Mouse (Mus musculus) brain, embryonic 18.5 days (tissue): ENCODE results near the gene Prm2.

Experiments
- DNase-seq: peaks from one replicate; pipeline ENCODE4 v3.0.0-alpha.2; 2012; ENCODE audit warnings: low read depth, low spot score

The Prm2 gene

DNA sequence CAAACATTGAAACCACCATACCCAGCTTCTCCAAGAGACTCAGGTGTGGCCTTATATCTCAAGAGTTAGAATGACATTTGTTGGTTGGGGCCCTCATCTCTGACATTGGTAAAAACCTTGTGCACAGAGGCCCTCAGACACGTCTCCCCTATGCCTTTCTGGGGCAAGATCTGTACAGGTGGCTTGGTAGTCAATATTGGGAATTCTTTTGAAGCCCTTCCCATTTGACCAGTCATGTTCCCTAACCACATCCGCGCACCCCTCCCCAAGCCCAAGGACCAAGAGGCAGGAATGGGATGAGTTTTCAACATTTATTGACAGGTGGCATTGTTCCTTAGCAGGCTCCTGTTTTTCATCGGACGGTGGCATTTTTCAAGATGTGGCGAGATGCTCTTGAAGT, at the start of gene Prm2:
Gene Prm2 (minus strand): TSS at position 101 of the 400 bp plus-strand sequence.
- DNase-seq = no peak

DNA sequence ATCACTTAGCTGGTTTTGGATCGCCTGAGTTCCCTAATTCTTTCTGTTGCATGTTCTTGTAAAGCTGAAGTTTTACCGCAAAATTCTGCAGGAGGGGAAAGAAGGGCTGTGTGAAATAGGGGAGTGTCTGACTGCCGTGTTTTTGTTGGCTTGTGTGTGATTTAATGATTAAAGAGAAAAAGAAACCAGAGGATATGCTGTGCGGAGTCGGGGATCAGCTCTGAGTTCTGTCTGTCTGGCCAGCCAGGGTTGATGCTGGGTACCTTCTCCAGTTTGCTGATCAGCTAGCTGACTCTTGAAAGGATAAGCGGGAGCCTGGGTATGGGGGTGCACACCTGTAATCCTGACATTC, 48.4 kb upstream of the Prm2 start:
- no peak for DNase-seq

DNA sequence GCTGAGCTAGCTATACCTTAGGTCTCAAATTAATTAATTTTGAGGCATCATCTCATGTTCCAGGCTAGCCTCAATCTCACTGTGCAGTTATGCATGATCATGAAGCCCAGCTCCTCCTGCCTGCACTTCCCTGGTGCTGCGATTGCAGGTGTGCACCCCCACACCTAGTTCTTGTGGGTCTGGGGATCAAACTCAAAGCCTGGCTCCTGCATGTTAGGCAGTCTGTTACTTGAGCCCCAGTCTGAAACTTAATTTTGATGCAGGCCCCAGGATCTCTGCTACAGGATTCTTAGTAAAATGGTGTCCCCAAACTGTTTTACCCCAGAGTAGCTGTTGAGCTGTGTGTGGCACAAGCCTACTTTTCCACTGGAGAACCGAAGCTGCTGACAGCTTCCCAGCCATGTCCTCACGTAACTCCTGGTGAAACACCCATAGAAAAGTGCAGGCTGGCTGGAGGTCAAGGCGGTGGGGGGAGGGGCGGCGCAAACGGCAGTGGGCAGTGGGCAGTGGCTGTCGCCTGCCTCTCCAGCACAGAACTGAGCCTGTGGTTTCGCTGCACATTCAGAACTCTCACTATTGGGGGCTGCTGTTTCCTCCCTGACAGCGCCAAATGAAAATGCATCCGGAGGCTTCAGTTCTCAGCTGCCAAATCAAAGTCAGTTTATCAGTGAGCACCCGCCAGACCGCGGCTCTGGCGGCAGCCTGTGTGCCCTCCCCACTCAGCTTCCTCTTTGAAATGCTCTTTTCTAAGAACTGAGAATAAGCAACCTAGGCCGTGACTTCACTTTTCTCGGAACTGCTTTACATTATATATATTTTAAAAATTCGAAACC, 47.8 kb upstream of the Prm2 start:
- no peak for DNase-seq

DNA sequence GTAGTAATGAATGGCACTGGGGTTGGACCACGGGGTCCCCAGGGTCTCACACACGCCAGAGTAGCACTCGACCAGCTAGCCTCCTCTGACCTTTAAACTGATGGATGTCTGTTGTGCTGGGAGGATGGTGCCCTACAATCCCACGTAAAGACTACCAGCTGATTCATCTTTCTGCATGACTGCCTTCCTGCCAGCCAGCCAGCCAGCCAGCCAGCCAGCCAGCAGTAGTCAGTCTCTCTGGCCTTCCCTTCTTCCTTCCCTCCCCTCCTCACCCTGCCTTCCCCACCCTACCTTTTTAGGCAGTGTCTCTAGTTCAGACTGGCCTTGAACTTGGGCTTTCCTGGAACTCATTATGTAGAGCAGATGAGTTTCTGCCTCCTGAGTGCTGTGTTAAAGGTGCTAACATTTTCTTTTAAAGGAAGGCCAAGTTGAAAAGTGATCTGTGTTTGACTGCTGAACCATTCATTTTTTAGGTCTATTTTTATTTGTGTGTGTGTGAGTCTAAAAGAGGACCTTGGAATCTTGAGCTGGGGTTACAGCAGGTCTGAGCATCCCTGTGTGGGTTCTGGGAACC, 46.4 kb upstream of the Prm2 start:
- DNase-seq = no peak

DNA sequence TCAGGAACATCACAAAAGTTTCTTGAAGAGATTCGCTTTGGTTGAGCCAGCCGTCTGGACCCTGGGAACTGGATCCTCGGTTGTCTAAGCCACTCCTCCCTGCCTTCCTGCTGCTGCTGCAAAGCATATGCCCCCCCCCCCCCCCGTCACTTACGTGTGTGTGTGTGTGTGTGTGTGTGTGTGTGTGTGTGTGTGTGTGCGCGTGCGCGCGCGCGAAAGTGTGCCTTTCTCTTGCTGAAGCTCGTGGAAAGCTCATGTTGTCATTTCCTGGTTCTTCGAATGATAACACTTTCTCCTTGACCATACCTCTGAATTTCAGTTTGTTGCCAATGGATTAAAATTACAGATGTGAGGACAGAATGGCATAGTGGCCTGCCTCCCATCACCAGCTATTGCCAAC, 44.1 kb upstream of the Prm2 start:
- no peak for DNase-seq

DNA sequence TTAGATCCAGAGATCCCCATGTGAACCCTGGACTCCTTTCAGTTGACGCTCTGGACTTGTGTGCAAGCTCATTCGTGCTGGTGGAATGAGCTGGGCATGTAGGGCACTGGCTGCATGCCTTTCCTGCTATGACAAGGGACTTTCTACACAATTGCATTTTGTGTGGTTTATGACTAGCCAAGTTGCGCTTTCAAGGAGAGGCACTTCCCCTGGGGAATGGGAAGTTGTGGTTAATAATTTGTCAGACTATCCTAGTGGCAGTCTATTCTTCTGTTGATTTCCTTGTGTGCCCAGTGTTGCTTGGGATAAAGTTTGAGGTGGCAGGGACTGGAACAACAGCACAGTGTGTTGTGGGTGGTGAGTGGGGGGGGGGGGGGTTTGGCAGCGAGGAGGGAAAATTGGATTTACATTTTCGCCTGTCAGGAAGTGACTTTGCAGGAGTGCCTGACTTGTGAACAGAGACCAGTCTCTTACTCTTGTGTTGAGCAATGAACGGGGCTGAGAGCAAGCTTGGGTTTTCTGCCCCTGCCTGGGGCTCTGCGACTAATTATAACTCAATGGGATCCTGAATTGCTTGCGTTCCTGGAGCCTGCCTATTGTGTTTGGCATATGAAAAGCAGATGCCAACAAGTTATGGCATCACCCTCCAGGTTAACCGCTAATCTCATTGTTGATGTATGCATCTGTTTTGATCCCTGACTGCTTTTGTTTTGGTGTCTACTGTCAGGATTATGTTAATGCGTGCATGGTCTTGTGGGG, 42.7 kb upstream of the Prm2 start:
- DNase-seq = no peak

DNA sequence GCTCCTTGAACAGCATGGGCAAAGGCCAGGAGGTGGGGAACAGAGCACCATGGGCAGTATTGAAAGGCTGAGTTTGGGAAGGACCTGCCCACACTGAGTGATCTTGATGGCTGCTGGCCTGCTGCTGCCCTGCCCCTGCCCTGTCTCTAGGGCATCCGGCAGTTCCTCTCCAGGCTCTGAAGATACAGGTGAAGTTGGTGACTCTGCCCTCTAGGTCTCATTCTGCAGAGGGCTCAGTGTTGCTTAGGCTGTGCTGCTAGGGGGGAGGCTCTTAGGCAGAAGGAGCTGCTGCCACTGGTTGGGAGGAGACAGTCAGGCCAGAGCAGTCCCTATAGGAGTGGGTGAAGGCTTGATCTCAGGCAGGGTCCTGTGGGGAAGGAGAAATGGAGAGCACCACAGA, 42.0 kb upstream of the Prm2 start:
- DNase-seq = no peak

DNA sequence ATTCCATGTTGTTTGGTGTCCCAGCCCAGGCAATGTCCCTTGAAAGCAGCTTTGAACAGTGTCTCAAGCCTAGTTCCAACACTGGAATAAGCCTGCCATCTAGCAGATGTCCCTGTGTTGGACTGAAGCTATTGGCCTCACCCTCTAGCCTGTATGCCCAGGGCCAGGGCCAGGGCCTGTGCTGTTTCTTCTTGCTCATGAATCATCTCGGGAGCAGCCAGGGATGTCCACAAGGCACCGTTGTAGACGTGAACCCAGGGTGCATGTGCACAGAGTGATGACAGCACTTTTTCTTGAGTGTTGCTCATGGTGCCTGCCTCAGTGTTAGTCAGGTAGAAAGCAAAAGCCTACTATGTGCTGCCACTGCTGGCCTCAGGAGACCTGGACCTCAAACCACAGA, 41.3 kb upstream of the Prm2 start:
- DNase-seq = no peak

DNA sequence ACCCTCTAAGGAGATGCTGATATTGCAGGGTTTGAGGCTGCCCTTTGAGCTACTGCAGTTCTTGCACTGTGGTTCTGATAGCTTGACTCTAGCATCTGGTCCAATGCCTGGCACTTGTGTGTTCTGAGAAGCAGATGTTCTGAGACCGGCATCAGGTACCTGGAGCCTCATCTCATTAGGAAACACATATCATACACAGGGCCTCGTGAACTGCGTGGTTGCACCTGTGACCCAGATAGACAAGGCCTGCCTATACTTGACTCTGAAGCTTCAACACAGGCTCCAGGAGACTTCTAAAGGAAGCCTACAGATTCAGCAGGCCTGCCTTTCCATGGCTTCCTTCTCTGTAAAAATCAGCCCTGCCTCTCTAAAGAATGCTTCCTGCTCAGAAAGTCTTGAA, 40.5 kb upstream of the Prm2 start:
- DNase-seq = no peak

DNA sequence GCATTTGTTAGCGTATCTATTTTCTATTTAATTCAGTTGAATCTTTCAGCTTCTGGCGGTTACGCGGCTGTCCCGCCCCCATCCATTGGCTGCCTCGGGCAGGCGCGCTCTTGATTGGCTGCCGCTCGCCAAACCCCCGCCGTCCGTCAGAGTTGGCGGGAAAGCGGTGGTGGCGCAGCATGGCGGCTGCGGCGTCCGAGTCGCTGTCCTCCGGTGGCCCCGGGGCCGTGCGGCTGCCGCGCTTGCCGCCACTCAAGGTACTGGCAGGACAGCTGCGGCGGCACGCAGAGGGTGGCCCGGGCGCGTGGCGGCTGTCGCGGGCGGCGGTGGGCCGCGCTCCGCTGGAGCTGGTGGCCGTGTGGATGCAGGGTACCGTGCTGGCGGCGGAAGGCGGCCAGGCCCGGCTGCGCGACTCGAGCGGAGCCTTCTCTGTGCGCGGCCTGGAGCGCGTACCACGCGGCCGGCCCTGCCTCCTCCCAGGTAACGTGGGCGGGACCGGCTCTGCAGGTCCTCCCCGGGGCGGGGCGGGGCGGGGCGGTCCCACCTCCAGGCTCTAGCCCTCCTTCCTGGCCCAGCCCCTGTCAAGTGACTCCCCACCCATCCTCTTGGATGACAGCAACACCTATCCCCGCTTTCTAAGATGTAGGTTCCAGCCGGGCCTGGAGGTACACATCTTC, 39.1 kb upstream of the Prm2 start, which contains the start of gene Rmi2:
Gene Rmi2 (plus strand): TSS at position 149 of the 677 bp plus-strand sequence.
- peak; percentile 69 for DNase-seq

DNA sequence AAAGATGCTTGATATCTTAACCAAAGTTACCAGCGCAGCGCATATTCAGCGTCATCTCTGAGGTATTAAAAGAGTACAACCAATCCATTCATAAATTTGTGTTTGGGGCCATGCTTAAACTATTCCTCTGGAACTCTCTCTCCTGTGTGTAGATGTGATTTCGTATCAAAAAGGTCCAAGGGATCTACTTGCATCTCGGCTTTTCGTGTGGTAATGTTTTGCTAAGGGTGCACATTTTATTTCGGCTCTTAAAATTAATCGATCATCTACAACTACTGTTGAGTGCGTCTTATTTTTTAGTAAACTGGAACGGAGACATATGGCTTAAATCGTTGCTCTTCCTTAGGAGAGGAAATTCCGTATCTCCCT, 38.6 kb upstream of the Prm2 start:
- no peak for DNase-seq

DNA sequence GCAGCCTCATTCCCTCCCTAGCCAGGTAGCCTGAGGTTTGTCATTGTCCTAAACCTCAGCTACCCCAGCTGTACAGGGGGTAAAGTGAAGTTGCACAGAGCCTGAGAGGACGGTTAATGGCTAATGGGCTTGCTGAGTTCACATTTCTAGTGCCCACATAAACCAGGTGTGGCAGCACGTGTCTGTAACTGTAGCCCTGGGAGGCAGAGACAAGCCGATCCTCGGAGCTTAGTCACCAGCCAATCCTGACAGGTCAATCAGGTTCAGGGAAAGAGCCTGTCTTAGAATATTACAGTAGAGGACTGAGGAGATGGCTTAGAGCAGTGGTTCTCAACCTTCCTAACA, 32.5 kb upstream of the Prm2 start:
- no peak for DNase-seq

DNA sequence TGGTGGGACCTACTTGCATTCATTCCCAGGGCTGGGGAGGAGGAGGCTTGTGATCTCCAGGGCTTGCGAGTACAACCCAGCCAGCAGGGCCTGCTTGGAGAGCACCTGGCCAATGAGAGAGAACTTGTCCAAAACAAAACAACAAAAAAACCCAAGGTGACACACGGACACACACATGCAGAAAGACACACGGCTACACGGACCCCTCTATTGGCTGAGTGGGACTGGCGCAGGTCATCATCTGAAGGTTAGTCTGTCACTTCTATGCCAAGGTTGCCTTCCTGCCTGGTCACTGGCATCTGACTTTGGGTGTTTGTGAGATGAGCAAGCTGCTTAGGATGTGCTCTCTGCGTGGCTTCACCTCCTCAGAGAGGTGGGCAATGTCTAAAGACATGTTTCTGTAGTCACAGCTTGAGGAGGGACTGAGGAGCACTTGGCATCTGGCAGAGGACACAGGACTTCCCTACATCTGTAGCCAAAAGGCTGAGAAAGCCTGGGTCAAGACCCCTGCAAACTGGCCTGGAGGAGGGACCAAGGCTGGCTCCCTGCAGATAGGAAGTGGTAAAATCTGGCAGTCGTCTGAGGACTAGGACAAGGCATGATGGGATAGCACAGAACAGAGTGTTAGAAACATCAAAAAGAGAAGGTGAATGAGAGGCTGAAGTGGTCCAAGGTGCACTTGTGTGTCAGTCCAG, 32.0 kb upstream of the Prm2 start:
- DNase-seq = no peak

DNA sequence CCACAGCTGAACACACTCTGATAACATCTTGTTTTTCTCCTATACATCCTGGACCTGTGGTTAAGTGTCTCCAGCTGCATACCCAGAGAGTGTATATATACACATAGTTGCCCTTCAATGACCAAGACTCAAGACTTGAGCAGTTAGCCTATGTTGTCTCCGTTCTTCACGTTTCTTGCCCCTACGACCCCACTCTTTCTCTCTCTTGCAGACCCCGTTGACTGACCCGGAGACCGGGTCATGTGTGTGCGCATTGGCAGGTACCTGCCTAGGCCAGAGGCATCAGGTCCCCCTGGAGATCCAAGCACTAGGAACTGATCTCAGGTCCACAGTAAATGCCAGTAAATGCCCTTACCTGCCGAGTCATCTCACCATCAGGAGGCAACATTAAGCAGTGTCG, 31.3 kb upstream of the Prm2 start:
- no peak for DNase-seq

DNA sequence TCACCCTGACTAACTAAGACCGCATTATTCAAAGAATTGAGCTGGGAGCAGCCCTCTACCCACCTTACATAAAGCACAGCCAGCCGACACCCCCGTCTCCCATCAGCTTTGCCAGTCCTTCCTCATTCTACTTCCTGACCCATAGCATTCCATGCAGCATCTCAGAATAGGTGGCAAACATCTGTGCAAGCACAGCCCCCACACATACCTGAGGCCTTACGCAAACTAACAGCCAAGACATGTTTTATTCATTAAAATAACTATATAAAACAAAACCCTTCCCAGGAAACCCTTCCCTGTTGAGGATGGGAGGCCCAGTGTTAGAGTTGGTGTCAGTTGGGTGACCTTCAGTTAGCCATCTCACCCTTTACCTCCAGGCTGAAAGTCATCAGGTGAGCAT, 29.9 kb upstream of the Prm2 start:
- no peak for DNase-seq

DNA sequence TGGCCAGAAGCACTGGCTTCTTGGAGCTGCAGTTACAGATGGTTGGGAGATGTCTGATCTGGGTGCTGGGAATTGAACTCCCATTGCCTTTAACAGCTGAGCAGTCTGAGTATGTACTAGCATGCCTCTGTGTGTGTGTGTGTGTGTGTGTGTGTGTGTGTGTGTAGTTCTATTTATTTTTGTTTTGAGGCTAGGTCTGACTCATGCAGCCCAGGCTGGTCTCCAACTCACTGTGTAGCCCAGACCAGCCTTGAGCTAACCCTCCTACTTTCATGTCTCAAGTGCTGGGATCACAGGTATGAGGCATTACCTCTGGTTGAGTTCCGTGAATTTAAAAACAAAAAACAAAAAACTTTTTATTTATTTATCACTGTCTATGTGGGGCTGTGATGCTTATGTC, 28.6 kb upstream of the Prm2 start:
- DNase-seq = no peak

DNA sequence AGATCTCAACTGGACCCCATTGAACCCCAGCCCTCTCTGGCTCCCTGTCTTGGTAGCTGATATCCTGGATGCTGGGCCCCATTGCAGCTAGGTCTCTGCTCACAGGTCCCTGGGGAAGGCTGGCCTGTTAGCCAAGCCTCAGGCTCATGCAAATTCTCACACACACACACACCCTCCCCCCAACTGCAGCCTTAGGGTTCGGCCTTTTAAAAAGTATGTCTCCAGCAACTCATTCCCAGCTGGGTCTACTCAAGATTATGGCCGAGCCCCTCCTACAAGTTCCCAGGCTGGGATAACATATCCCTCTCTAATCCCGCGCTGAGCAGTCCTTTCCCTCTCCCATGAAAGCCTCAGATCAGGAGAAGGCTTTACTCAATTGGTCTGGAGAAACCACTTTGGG, 25.5 kb upstream of the Prm2 start:
- no peak for DNase-seq

DNA sequence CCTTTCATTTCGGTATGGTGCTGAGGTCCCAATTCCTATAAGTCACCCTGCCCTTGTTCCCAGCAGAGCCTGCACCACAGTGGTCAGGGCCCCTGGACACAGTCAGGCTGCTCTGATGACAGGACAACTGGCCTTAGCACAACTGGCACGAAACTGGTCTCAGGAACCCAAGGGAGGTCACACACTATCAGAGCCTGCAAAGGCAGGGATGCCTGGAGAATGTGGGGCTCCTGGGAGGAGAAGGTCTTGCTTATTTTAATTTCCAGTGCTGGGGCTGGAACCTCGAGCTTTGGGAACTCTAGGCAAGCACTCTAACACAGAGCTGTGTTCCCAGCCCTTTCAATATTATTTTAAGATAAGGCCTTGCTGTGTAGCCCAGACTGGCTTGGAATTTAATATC, 24.0 kb upstream of the Prm2 start:
- DNase-seq = no peak

DNA sequence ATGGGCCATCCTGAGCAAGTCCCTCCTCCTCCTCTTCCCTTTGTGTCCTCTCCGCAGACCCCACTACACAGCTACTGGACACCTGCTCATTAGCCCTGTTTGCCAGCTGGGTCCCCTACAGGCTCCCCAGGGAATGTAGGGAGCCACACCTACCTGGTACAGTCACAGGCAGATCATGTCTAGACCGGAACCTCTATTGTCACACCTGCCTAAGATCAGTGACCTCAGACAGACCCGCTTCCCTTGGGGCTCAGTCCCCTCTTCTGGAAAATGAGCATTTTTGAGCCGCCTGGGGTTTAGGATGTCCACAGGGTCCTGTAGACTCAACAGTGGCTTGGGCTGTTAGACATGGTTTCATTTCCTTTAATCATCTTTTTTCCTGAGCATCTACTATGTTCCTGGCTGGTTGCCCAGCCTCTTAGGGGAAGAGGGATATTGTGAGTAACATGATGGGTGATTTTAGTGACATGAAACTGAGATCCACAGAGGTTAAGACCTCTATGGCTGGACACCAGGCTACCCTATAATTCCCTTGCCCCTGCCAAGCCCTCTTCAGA, 22.7 kb upstream of the Prm2 start:
- no peak for DNase-seq

DNA sequence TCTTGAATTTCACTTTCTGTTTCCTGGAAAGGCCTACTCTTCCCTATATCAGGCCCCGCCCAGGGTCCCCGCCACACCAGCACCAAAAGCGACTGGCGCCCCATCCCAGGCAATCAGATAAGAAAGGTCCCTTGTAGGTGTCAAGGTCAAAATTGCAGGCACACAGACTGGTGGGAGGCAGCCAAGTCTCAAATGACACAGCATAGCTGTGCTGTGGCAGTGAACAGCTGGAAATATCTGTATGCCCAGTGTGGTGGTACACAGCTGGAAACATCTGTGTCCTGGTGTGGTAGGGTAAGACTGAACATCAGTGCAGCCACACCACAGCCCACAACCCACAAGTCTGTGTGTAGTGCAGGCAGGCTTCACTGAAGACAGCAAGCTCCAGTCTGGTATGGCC, 18.9 kb upstream of the Prm2 start:
- DNase-seq = no peak

DNA sequence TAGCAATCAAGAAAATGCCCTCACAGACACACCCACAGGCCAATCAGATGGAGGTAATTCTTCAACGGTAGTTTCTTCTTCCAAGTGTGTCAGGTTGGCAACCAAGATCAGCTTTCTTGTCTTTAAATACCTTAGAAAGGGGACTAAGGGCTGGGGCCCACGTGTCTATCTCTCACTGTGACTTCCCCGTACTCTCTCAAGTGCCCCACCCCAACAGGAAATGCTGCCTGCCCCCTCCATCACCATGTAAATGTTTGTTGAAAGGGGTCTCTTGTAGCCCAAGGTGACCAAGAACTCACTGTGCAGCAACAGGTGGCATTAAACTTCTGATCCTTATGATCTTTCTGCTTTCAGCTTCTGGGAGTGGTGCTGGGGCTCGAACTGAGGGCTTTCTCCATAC, 17.8 kb upstream of the Prm2 start:
- no peak for DNase-seq
